Mouse (Mus musculus) olfactory bulb, adult 2 months (tissue): ENCODE measurements around the gene Yaf2.

Experiments
- CTCF ChIP-seq: fragments of 200-500 bp; IDR thresholded peaks from 2 replicates; pipeline ENCODE4 v1.5.1; 2012; ENCODE audit warnings: low read depth, mild to moderate bottlenecking, low read length, moderate library complexity; ENCODE audit not compliant: insufficient read depth
- POLR2A ChIP-seq: fragments of 200-500 bp; IDR thresholded peaks from 2 replicates; pipeline ENCODE4 v1.6.1; 2012; ENCODE audit warnings: mild to moderate bottlenecking, low read depth, low read length, moderate library complexity; ENCODE audit not compliant: insufficient read depth

- TF ChIP-seq CTCF (no peak), POLR2A (no peak)
These were observed 67.2 kb downstream of the Yaf2 start for GRCm38 (mm10) chr15:93269572-93269971.
